Mouse (Mus musculus) liver, adult 2 months (tissue): Measurements from ENCODE around the gene Cdk14.

Source experiments
- CTCF ChIP-seq: fragments of 200-500 bp; IDR thresholded peaks from 2 replicates; pipeline ENCODE4 v1.5.1; 2011; ENCODE audit warnings: low read depth, low read length, control low read depth
- POLR2A ChIP-seq: fragments of 200-500 bp; IDR thresholded peaks from 2 replicates; pipeline ENCODE4 v1.6.1; 2011; ENCODE audit warnings: low read length, control low read depth; ENCODE audit not compliant: insufficient read depth; ENCODE audit errors: extremely low read depth

DNA sequence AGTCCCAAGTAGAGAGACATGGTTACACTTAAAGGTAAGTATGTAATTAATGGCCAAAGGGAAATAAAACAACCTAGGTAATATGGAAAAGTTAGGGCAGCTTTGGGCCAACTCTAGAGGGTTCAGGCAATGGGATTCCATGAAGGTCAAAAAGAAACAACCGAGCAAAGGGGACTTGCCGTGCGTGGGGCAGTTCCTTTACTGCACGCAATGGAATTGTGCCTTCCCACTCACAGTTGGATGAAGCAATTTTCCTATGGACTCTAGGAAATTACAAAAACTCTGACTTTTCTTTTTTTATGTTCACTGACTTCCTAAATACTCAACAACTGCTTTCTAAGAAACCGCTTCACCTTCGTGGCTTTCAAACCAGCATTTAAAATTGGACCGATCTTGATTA is 606.8 kb downstream of the Cdk14 start:
- TF ChIP-seq CTCF (no peak), POLR2A (no peak)
